Comparison of ENCODE assay signal across 24 mouse cellular contexts in genomic region chr7:66348588-66348987, GRCm38 (mm10). TPM values are rescaled to one million over a fixed set of nuclear protein-coding genes. Genes with fewer than 3 reads are reported as not detected.
"Had no signal": no experiment of that assay in that cellular context is flagged by ENCODE, and none has a peak within 500 bp of the region (broad histone marks: within the 10 kb centered on the region; RNA-seq: fewer than 3 reads in every experiment).

No protein-coding gene starts in this region.

- H3K9me3 ChIP-seq: neural tube, embryonic 13.5 days; neural tube, embryonic 15.5 days; stomach, embryonic 15.5 days had no signal

- H3K9ac ChIP-seq: neural tube, embryonic 13.5 days; neural tube, embryonic 15.5 days; stomach, embryonic 15.5 days had no signal

- DNase-seq: retina, postnatal 1 day; right cerebral cortex, adult 18-20 months; right cerebral cortex, postnatal 14 days; right cerebral cortex, postnatal 25 days; right cerebral cortex, postnatal 4 days; spleen, adult 18-20 months; thymus, adult 18-20 months; thymus, adult 2 months; thymus, postnatal 14 days; thymus, postnatal 25 days; thymus, postnatal 36 days; thymus, postnatal 4 days had no signal

- H3K4me2 ChIP-seq: neural tube, embryonic 13.5 days; neural tube, embryonic 15.5 days; stomach, embryonic 15.5 days had no signal

- H3K4me3 ChIP-seq: neural tube, embryonic 13.5 days; neural tube, embryonic 15.5 days; stomach, embryonic 15.5 days had no signal

- H3K27me3 ChIP-seq: neural tube, embryonic 13.5 days; neural tube, embryonic 15.5 days; stomach, embryonic 15.5 days had no signal

- H3K36me3 ChIP-seq: neural tube, embryonic 13.5 days; neural tube, embryonic 15.5 days; stomach, embryonic 15.5 days had no signal

- H3K27ac ChIP-seq: neural tube, embryonic 13.5 days; neural tube, embryonic 15.5 days; stomach, embryonic 15.5 days; stomach, postnatal 0 days had no signal

RNA-seq across cellular contexts. Expression of gene Gm10974, which starts 17.1 kb away (rescaled TPM):
- total RNA-seq: neutrophil, adult 5-6 weeks had no signal
- polyA plus RNA-seq: neural tube, embryonic 13.5 days; neural tube, embryonic 14.5 days; neural tube, embryonic 15.5 days; spleen, adult 2 months; stomach, embryonic 14.5 days; stomach, embryonic 15.5 days; stomach, embryonic 16.5 days; stomach, postnatal 0 days; testis, adult 2 months; thymus, adult 2 months; thymus, postnatal 0 days; urinary bladder, adult 2 months had no signal
